Mouse (Mus musculus) CH12.LX (cell line): ENCODE data around the gene Zdhhc23. TPM values are rescaled to one million over a fixed set of nuclear protein-coding genes. Genes with fewer than 3 reads are reported as not detected.

Source experiments
- DNase-seq: peaks from one replicate; pipeline ENCODE4 v3.0.0-alpha.2; 2013; ENCODE audit errors: extremely low read depth
- H3K27ac ChIP-seq: 2 replicates; pipeline ENCODE4 v1.5.1; 2012; ENCODE audit warnings: low read depth, mild to moderate bottlenecking, control low read depth, moderate library complexity; ENCODE audit not compliant: insufficient read depth
- H3K27me3 ChIP-seq: replicated peaks from 2 replicates; pipeline ENCODE3; 2012; ENCODE audit warnings: inconsistent platforms
- H3K36me3 ChIP-seq, 2 experiments: replicated peaks in 1 of 2; 2 replicates each; pipeline versions ENCODE3 to v1.6.1; 2012; ENCODE audit warnings: inconsistent platforms in 1 of 2, low read length in 1 of 2, mild to moderate bottlenecking in 1 of 2, mixed read lengths in 1 of 2, moderate library complexity in 1 of 2; ENCODE audit not compliant: control insufficient read depth in 1 of 2, insufficient read depth in 1 of 2
- H3K4me1 ChIP-seq, 2 experiments: 2 replicates each; pipeline ENCODE4 v1.6.1; 2012; ENCODE audit warnings: inconsistent platforms in 1 of 2, moderate library complexity in 1 of 2; ENCODE audit not compliant: insufficient read depth in 2 of 2, control insufficient read depth in 1 of 2
- H3K4me2 ChIP-seq: 2 replicates; pipeline ENCODE4 v1.6.1; 2012; ENCODE audit warnings: low read depth, mild to moderate bottlenecking, control low read depth; ENCODE audit not compliant: poor library complexity, insufficient read depth, severe bottlenecking
- H3K4me3 ChIP-seq, 3 experiments: fragments of 150-350 bp in 1 of 3; sonication (generic) in 1 of 3; replicated peaks in 1 of 3; 2 replicates each; pipeline versions ENCODE3 to v1.5.1; 2011 to 2012; ENCODE audit warnings: low read depth in 2 of 3, low read length in 2 of 3, mild to moderate bottlenecking in 2 of 3, moderate library complexity in 2 of 3, control low read depth in 1 of 3, improper control_type of control experiment in 1 of 3, inconsistent platforms in 1 of 3, mixed read lengths in 1 of 3; ENCODE audit not compliant: poor library complexity in 1 of 3
- H3K79me2 ChIP-seq: replicated peaks from 2 replicates; pipeline ENCODE4 v1.6.1; 2012; ENCODE audit warnings: mild to moderate bottlenecking, moderate library complexity; ENCODE audit not compliant: control insufficient read depth, poor library complexity, insufficient read depth, severe bottlenecking; ENCODE audit errors: extremely low read depth
- H3K9ac ChIP-seq: 2 replicates; pipeline ENCODE4 v1.6.1; 2012; ENCODE audit warnings: low read depth, mild to moderate bottlenecking, control low read depth, moderate library complexity; ENCODE audit not compliant: insufficient read depth
- H3K9me3 ChIP-seq: replicated peaks from 2 replicates; pipeline ENCODE3; 2012; ENCODE audit warnings: low read length, inconsistent platforms, mixed read lengths
- BHLHE40 ChIP-seq: IDR thresholded peaks from 2 replicates; pipeline ENCODE4 v1.6.1; 2011; ENCODE audit warnings: mild to moderate bottlenecking, low read depth, low read length, improper control_type of control experiment
- CHD1 ChIP-seq: IDR thresholded peaks from 2 replicates; pipeline ENCODE4 v1.6.1; 2012; ENCODE audit warnings: low read depth, low read length, improper control_type of control experiment, inconsistent platforms
- CHD2 ChIP-seq: IDR thresholded peaks from 2 replicates; pipeline ENCODE4 v1.6.1; 2011; ENCODE audit warnings: low read length, improper control_type of control experiment
- CTCF ChIP-seq, 2 experiments: IDR thresholded peaks in 1 of 2; conservative IDR thresholded peaks in 1 of 2; 2 replicates each; pipeline ENCODE4 v1.5.1; 2011 to 2012; ENCODE audit warnings: low read depth in 2 of 2, low read length in 2 of 2, improper control_type of control experiment in 1 of 2, inconsistent platforms in 1 of 2, mild to moderate bottlenecking in 1 of 2, moderate library complexity in 1 of 2
- ELF1 ChIP-seq: IDR thresholded peaks from 2 replicates; pipeline ENCODE4 v1.6.1; 2014; ENCODE audit warnings: low read depth, mild to moderate bottlenecking, inconsistent platforms, low read length, improper control_type of control experiment
- EP300 ChIP-seq: IDR thresholded peaks from 2 replicates; pipeline ENCODE4 v1.6.1; 2011; ENCODE audit warnings: low read length, improper control_type of control experiment
- ETS1 ChIP-seq: conservative IDR thresholded peaks from 2 replicates; pipeline ENCODE4 v1.6.1; 2012; ENCODE audit warnings: low read depth, mild to moderate bottlenecking, inconsistent platforms, low read length, improper control_type of control experiment, moderate library complexity
- GABPA ChIP-seq: IDR thresholded peaks from 2 replicates; pipeline ENCODE4 v1.6.1; 2012; ENCODE audit warnings: low read depth, low read length, improper control_type of control experiment, inconsistent platforms; ENCODE audit not compliant: insufficient replicate concordance
- HCFC1 ChIP-seq: IDR thresholded peaks from 2 replicates; pipeline ENCODE4 v1.6.1; 2012; ENCODE audit warnings: low read depth, mild to moderate bottlenecking, inconsistent platforms, low read length, improper control_type of control experiment
- IRF4 ChIP-seq: IDR thresholded peaks from 2 replicates; pipeline ENCODE4 v1.6.1; 2014; ENCODE audit warnings: low read depth, mild to moderate bottlenecking, inconsistent platforms, low read length, improper control_type of control experiment
- JUN ChIP-seq: IDR thresholded peaks from 2 replicates; pipeline ENCODE4 v1.6.1; 2011; ENCODE audit warnings: low read depth, mild to moderate bottlenecking, low read length, improper control_type of control experiment, moderate library complexity; ENCODE audit not compliant: insufficient read depth
- KAT2A ChIP-seq: IDR thresholded peaks from 2 replicates; pipeline ENCODE4 v1.6.1; 2012; ENCODE audit warnings: low read length, improper control_type of control experiment, inconsistent platforms; ENCODE audit not compliant: insufficient replicate concordance
- MAX ChIP-seq: IDR thresholded peaks from 2 replicates; pipeline ENCODE4 v1.6.1; 2011; ENCODE audit warnings: low read length, improper control_type of control experiment
- MAZ ChIP-seq: IDR thresholded peaks from 2 replicates; pipeline ENCODE4 v1.6.1; 2012; ENCODE audit warnings: low read depth, mild to moderate bottlenecking, inconsistent platforms, low read length, improper control_type of control experiment, moderate library complexity
- MEF2A ChIP-seq: IDR thresholded peaks from 2 replicates; pipeline ENCODE4 v1.6.1; 2014; ENCODE audit warnings: low read depth, mild to moderate bottlenecking, inconsistent platforms, low read length, improper control_type of control experiment, borderline replicate concordance
- MXI1 ChIP-seq: IDR thresholded peaks from 2 replicates; pipeline ENCODE4 v1.6.1; 2011; ENCODE audit warnings: mild to moderate bottlenecking, low read depth, low read length, improper control_type of control experiment
- MYC ChIP-seq: IDR thresholded peaks from 2 replicates; pipeline ENCODE4 v1.6.1; 2011; ENCODE audit warnings: low read depth, mild to moderate bottlenecking, improper control_type of control experiment, low read length
- NELFE ChIP-seq: IDR thresholded peaks from 2 replicates; pipeline ENCODE4 v1.6.1; 2011; ENCODE audit warnings: low read depth, low read length, improper control_type of control experiment
- NRF1 ChIP-seq: IDR thresholded peaks from 2 replicates; pipeline ENCODE4 v1.6.1; 2014; ENCODE audit warnings: low read depth, mild to moderate bottlenecking, inconsistent platforms, low read length, improper control_type of control experiment, moderate library complexity
- PAX5 ChIP-seq: IDR thresholded peaks from 2 replicates; pipeline ENCODE4 v1.6.1; 2012; ENCODE audit warnings: low read length, inconsistent platforms, mixed read lengths
- POLR2AphosphoS2 ChIP-seq: IDR thresholded peaks from 2 replicates; pipeline ENCODE4 v1.6.1; 2011; ENCODE audit warnings: low read depth, low read length, improper control_type of control experiment
- RAD21 ChIP-seq: IDR thresholded peaks from 2 replicates; pipeline ENCODE4 v1.6.1; 2011; ENCODE audit warnings: low read depth, mild to moderate bottlenecking, low read length, improper control_type of control experiment, moderate library complexity
- SIN3A ChIP-seq: IDR thresholded peaks from 2 replicates; pipeline ENCODE4 v1.6.1; 2012; ENCODE audit warnings: low read length, improper control_type of control experiment, inconsistent platforms
- SMC3 ChIP-seq: IDR thresholded peaks from 2 replicates; pipeline ENCODE4 v1.6.1; 2011; ENCODE audit warnings: low read depth, low read length, improper control_type of control experiment
- TBP ChIP-seq: conservative IDR thresholded peaks from 2 replicates; pipeline ENCODE4 v1.6.1; 2011; ENCODE audit warnings: low read depth, low read length, improper control_type of control experiment
- UBTF ChIP-seq: IDR thresholded peaks from 2 replicates; pipeline ENCODE4 v1.6.1; 2012; ENCODE audit warnings: low read depth, mild to moderate bottlenecking, inconsistent platforms, low read length, improper control_type of control experiment, moderate library complexity
- USF1 ChIP-seq: IDR thresholded peaks from 2 replicates; pipeline ENCODE4 v1.6.1; 2014; ENCODE audit warnings: low read depth, mild to moderate bottlenecking, inconsistent platforms, low read length, improper control_type of control experiment
- USF2 ChIP-seq: conservative IDR thresholded peaks from 2 replicates; pipeline ENCODE4 v1.6.1; 2011; ENCODE audit warnings: low read depth, low read length, improper control_type of control experiment
- ZC3H11A ChIP-seq: IDR thresholded peaks from 2 replicates; pipeline ENCODE4 v1.6.1; 2012; ENCODE audit warnings: low read depth, mild to moderate bottlenecking, inconsistent platforms, low read length, improper control_type of control experiment
- ZKSCAN1 ChIP-seq: IDR thresholded peaks from 2 replicates; pipeline ENCODE4 v1.6.1; 2012; ENCODE audit warnings: low read depth, inconsistent platforms, low read length, improper control_type of control experiment, borderline replicate concordance
- ZMIZ1 ChIP-seq: IDR thresholded peaks from 2 replicates; pipeline ENCODE4 v1.6.1; 2012; ENCODE audit warnings: low read depth, mild to moderate bottlenecking, inconsistent platforms, low read length, improper control_type of control experiment
- ZNF384 ChIP-seq: IDR thresholded peaks from 2 replicates; pipeline ENCODE4 v1.6.1; 2012; ENCODE audit warnings: low read depth, low read length, improper control_type of control experiment, inconsistent platforms
- dilution Hi-C: fragments of 300-500 bp; cut with MboI; formaldehyde crosslinking; loops from 2 replicates; pipeline ENCODE4 v1.14.3; 2020; ENCODE audit warnings: low sequenced_read_pairs; ENCODE audit not compliant: extremely low pct_unique_long_range_greater_than_20kb, extremely low pct_ligation_motif_present
- in situ Hi-C: fragments of 300-500 bp; cut with MboI; formaldehyde crosslinking; loops from 3 replicates; pipeline ENCODE4 v1.14.3; 2019; ENCODE audit warnings: low sequenced_read_pairs, low pct_ligation_motif_present, low pct_unique_long_range_greater_than_20kb, mixed read lengths
- polyA plus RNA-seq: library from polyadenylated mRNA; unstranded; fragments of >175 nt; gene quantifications from 2 replicates; pipeline ENCODE4 v1.2.1, GENCODE M21; 2012; ENCODE audit warnings: low read depth; ENCODE audit not compliant: insufficient read length
- total RNA-seq, 2 experiments: library from RNA; depleted of rRNA; stranded (reverse); fragments of 300-350 nt in 1 of 2; fragments of >200 nt in 1 of 2; gene quantifications; 2 replicates each; pipeline ENCODE4 v1.2.3; 2012 to 2014

The Zdhhc23 gene
- total and polyA plus RNA-seq, 3 experiments = 0.20 to 0.68 (median 0.46) TPM

DNA sequence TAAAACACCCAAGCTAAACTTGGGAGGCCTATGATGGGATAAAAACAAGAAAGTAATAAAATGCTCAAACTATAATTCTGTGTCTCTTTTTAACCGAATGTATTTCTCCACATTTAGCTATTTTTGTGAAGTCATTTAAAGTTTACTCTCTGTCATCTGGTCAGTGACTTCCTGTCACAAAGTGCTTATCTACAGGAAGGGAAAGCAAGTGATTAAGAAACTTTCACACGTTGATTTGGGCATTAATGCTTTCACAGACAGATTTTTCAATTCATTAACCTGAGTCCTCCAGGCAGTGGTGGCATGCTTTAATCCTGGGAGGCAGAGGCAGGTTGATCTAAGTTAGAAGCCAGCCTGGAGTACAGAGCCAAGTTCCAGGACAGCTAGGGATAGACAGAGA is 49.7 kb upstream of the Zdhhc23 start:
- Histone ChIP-seq H3K36me3 (no peaks in the 10 kb centered on the region), H3K9ac (no peak overlapping the region), H3K27ac (no peak overlapping the region), H3K4me1 (peaks cover 7 to 18% of the 10 kb centered on the region in 2 experiments), H3K27me3 (no peaks in the 10 kb centered on the region)
- no peak for DNase-seq
- TF ChIP-seq KAT2A (no peak), ETS1 (no peak), NELFE (no peak), ZMIZ1 (no peak), HCFC1 (no peak), NRF1 (no peak), CTCF (conservative IDR thresholded peaks at IDR 0.05 in 1 of 2, IDR thresholded peaks at IDR 0.05 in 1 of 2; ENCODE audit: low read depth in 2 of 2, low read length in 2 of 2) (no peak), SIN3A (no peak)
- TF ChIP-seq, all 38 proteins: peak for 0
- dilution Hi-C loops = no loop called here
- Histone ChIP-seq H3K4me2 (no peak overlapping the region), H3K4me3 (no peak overlapping the region), H3K9me3 (no peaks in the 10 kb centered on the region), H3K79me2 (no peaks in the 10 kb centered on the region)
- in situ Hi-C loops = no loop called here

DNA sequence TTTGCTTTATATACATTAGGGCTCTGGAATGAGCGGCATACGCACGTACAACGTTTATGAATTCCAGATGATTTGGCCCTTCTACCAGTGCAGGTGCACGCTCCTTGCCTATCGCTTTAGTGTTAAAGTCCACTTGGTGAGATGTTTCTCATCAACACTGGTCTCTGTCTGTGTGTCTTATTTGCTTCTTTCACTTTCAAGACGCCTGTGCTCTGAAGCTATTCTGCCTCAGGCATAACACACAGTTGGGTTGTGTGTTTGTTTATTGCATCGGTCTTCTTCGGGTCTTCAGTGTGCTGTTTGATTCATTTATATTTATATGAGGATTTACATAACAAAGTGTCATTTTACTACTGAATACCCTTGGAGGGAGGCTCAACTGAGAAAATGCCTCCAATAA is 47.2 kb upstream of the Zdhhc23 start:
- peak overlapping the region in 1 of 3 experiments; percentile 37 for H3K4me3 ChIP-seq
- TF ChIP-seq CHD2 (no peak), ELF1 (no peak), BHLHE40 (no peak), USF2 (no peak), ZMIZ1 (no peak), RAD21 (no peak), GABPA (no peak), ZNF384 (no peak), SMC3 (no peak), ZC3H11A (no peak), MAX (no peak), KAT2A (no peak), UBTF (0 out of 2 replicates have a peak, but pooled peaks have one; percentile 14), SIN3A (no peak), EP300 (peak; percentile 31; the same call in 1 of the 2 replicates), IRF4 (peak; percentile 55; the same call in 1 of the 2 replicates), ZKSCAN1 (no peak), PAX5 (no peak), POLR2AphosphoS2 (no peak), MXI1 (no peak), TBP (no peak), MYC (no peak), HCFC1 (peak; percentile 6; the same call in 1 of the 2 replicates), CHD1 (peak; percentile 77; the same call in 1 of the 2 replicates), USF1 (no peak), MEF2A (0 out of 2 replicates have a peak, but pooled peaks have one; percentile 15), JUN (no peak), CTCF (conservative IDR thresholded peaks at IDR 0.05 in 1 of 2, IDR thresholded peaks at IDR 0.05 in 1 of 2; ENCODE audit: low read depth in 2 of 2, low read length in 2 of 2) (no peak), NRF1 (no peak), MAZ (no peak)

More for the DNA sequence above, 47.2 kb upstream of the Zdhhc23 start:
- H3K27ac ChIP-seq = no peak overlapping the region
- H3K4me1 ChIP-seq = peaks cover 7 to 18% of the 10 kb centered on the region in 2 experiments
- in situ Hi-C loops = no loop called here
- dilution Hi-C loops = no loop called here
- no peak overlapping the region for H3K9ac ChIP-seq
- H3K9me3 ChIP-seq = no peaks in the 10 kb centered on the region
- DNase-seq = no peak
- no peaks in the 10 kb centered on the region for H3K36me3 ChIP-seq
- H3K27me3 ChIP-seq = no peaks in the 10 kb centered on the region
- H3K79me2 ChIP-seq = no peaks in the 10 kb centered on the region
- H3K4me2 ChIP-seq = peak overlapping the region; percentile 98
